Mouse (Mus musculus) E14TG2a.4 (cell line): ENCODE measurements around the gene Il12b.

Source experiments
- H3K27me3 ChIP-seq: 2 replicates; pipeline ENCODE4 v1.6.1; 2014; ENCODE audit warnings: low read length, control low read depth; ENCODE audit not compliant: insufficient read depth
- H3K36me3 ChIP-seq: 2 replicates; pipeline ENCODE4 v1.6.1; 2014; ENCODE audit warnings: low read length, control low read depth; ENCODE audit not compliant: insufficient read depth
- H3K4me1 ChIP-seq: replicated peaks from 2 replicates; pipeline ENCODE4 v1.6.1; 2014; ENCODE audit warnings: low read depth, low read length, control low read depth
- H3K4me3 ChIP-seq: replicated peaks from 2 replicates; pipeline ENCODE4 v1.5.1; 2014; ENCODE audit warnings: mild to moderate bottlenecking, low read length
- H3K9me3 ChIP-seq: 2 replicates; pipeline ENCODE4 v1.6.1; 2014; ENCODE audit warnings: low read length, control low read depth
- CTCF ChIP-seq: conservative IDR thresholded peaks from 2 replicates; pipeline ENCODE4 v1.5.1; 2014; ENCODE audit warnings: low read length
- NANOG ChIP-seq: IDR thresholded peaks from 2 replicates; pipeline ENCODE4 v1.6.1; 2014; ENCODE audit warnings: borderline replicate concordance, low read length, mixed read lengths
- POU5F1 ChIP-seq: IDR thresholded peaks from 2 replicates; pipeline ENCODE4 v1.6.1; 2014; ENCODE audit warnings: low read length, borderline replicate concordance

Gene Il12b

GRCm38 (mm10) chr11:44387031-44387430 is 12.8 kb upstream of the Il12b start:
- no peaks in the 10 kb centered on the region for H3K9me3 ChIP-seq
- H3K27me3 ChIP-seq: no peaks in the 10 kb centered on the region
- no peaks in the 10 kb centered on the region for H3K36me3 ChIP-seq
- H3K4me3 ChIP-seq: no peak overlapping the region
- H3K4me1 ChIP-seq: no peaks in the 10 kb centered on the region
- TF ChIP-seq POU5F1 (no peak), CTCF (no peak), NANOG (no peak)

DNA sequence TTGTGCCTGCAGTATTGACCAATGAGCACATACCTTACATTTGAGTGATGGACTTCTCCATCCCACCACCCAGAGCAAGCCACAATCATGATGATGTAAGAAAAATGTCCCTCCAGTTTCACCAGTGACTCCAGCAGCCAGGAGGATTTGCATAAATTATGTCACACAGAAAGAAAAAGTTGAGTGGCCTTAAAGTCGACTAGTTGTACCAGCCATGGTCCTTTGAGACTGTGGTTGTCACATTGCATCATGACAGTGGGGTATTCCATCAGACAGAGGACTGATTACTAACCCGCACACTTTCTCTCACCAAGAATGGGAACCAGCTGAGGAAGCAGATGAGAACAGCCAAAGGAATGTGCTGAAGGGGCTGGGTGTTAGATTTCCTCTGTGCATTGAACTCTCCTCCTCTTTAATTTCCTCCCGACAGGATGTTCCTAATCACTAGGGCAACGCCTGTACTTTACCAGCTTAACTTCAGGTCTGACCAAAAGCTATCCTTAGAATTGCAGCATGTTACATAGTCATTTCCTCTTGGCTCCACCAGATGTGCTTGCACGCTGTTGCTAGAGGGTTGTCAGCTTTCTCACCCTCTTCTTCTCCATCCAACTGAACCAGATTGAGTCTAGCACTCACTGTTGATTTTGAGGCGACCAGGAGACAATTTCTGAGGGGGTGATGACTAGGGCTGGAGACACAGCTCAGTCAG is 9.7 kb upstream of the Il12b start:
- Histone ChIP-seq H3K9me3 (no peaks in the 10 kb centered on the region), H3K4me1 (peaks cover 16% of the 10 kb centered on the region), H3K27me3 (no peaks in the 10 kb centered on the region), H3K36me3 (no peaks in the 10 kb centered on the region), H3K4me3 (no peak overlapping the region)
- TF ChIP-seq POU5F1 (no peak), CTCF (no peak), NANOG (no peak)

GRCm38 (mm10) chr11:44393101-44393810 is 6.6 kb upstream of the Il12b start:
- no peaks in the 10 kb centered on the region for H3K36me3 ChIP-seq
- peaks cover 20% of the 10 kb centered on the region for H3K4me1 ChIP-seq
- H3K27me3 ChIP-seq: 0 out of 2 replicates have a peak, but pooled peaks cover under 1% of the 10 kb centered on the region
- no peak overlapping the region for H3K4me3 ChIP-seq
- TF ChIP-seq NANOG (no peak), POU5F1 (no peak), CTCF (no peak)
- no peaks in the 10 kb centered on the region for H3K9me3 ChIP-seq

DNA sequence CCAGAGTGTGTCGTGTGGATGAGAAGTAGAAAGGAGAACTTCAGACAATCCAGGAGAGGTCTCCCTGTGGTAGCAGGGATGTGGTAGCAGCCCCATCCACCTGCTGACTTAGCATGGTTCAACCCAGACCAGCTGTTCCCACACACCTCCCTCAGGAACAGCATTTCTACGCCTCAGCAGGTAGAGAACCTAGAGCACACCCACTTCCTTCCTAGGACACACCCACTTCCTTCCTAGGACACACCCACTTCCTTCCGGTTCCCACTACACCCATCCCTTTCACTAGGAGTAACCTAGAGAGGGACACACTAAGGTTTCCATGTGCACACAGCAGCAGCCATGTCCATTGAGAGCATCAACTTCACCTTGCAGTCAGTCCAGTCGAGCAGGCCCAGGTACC is 4.5 kb upstream of the Il12b start:
- Histone ChIP-seq H3K36me3 (no peaks in the 10 kb centered on the region), H3K4me1 (peaks cover 26% of the 10 kb centered on the region), H3K27me3 (peaks cover 12% of the 10 kb centered on the region), H3K4me3 (no peak overlapping the region), H3K9me3 (no peaks in the 10 kb centered on the region)
- TF ChIP-seq NANOG: no peak
- TF ChIP-seq CTCF: no peak
- no peak for TF ChIP-seq POU5F1

- H3K4me1 ChIP-seq: peaks cover 21% of the 10 kb centered on the region
- TF ChIP-seq CTCF (no peak), POU5F1 (no peak), NANOG (no peak)
- peaks cover 12% of the 10 kb centered on the region for H3K27me3 ChIP-seq
- H3K9me3 ChIP-seq: no peaks in the 10 kb centered on the region
- H3K36me3 ChIP-seq: no peaks in the 10 kb centered on the region
- H3K4me3 ChIP-seq: no peak overlapping the region
These were observed 2.3 kb upstream of the Il12b start for GRCm38 (mm10) chr11:44397551-44397950.

- H3K9me3 ChIP-seq: no peaks in the 10 kb centered on the region
- peak overlapping the region; percentile 63; the same call in 1 of the 2 replicates for H3K4me3 ChIP-seq
- TF ChIP-seq POU5F1 (no peak), NANOG (no peak), CTCF (no peak)
- H3K27me3 ChIP-seq: peaks cover 12% of the 10 kb centered on the region
- no peaks in the 10 kb centered on the region for H3K36me3 ChIP-seq
- H3K4me1 ChIP-seq: peaks cover 13% of the 10 kb centered on the region
These were observed 1.5 kb upstream of the Il12b start for GRCm38 (mm10) chr11:44398356-44398755.

GRCm38 (mm10) chr11:44398782-44399225 is 1.1 kb upstream of the Il12b start:
- H3K36me3 ChIP-seq: no peaks in the 10 kb centered on the region
- no peaks in the 10 kb centered on the region for H3K9me3 ChIP-seq
- no peak for TF ChIP-seq NANOG
- TF ChIP-seq POU5F1: no peak
- peak; percentile 69 for TF ChIP-seq CTCF
- peaks cover 10% of the 10 kb centered on the region for H3K4me1 ChIP-seq
- H3K4me3 ChIP-seq: peak overlapping the region; percentile 63
- H3K27me3 ChIP-seq: peaks cover 12% of the 10 kb centered on the region

GRCm38 (mm10) chr11:44401635-44402548 is 2.0 kb downstream of the Il12b start:
- no peak for TF ChIP-seq POU5F1
- Histone ChIP-seq H3K27me3 (peaks cover 12% of the 10 kb centered on the region), H3K36me3 (no peaks in the 10 kb centered on the region), H3K4me3 (no peak overlapping the region), H3K9me3 (no peaks in the 10 kb centered on the region), H3K4me1 (peaks cover 5% of the 10 kb centered on the region; the same call in 1 of the 2 replicates)
